Mouse (Mus musculus) G1E-ER4 (cell line): ENCODE data around the gene Foxd3. TPM values are rescaled to one million over a fixed set of nuclear protein-coding genes. Genes with fewer than 3 reads are reported as not detected.

Source experiments
- GATA1 ChIP-seq: IDR thresholded peaks from one replicate; pipeline ENCODE4 v1.8.0; 2012; ENCODE audit warnings: low read length, inconsistent platforms
- polyA plus RNA-seq: library from polyadenylated mRNA; stranded (reverse); fragments of >175 nt; gene quantifications from 2 replicates; pipeline ENCODE4 v1.2.3, GENCODE M21; 2012

Gene Foxd3
- polyA plus RNA-seq, 1 experiment, result not detected

DNA sequence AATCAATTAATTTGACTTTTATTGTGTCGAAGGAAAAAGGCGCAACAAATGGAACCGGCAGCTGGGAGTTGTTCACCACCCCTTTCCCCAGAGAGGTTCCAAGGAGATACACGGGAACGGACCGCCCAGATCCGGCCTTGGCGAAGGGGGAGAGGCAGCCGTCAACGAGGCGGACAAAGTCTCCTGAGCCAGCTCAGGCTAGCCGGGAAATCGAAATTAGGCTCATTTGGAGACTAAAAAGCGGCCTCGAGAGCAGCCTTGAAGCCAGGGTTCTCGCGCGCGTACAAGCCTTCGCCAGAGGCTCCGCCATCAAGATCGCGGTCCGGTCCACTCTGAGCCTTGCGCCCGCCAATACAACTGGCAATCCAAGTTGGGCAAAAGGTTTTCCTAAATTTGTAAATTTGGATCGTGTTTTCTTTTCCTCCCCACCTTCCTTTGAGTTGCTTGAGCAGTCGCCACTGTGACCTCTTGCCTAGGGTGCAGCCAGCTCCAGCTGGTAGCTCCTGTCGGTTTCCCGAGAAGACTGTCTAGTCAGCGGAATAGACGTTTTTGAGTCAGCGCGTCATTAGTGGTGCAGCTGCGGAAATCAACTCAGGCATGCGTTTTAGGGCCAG is 2.4 kb upstream of the Foxd3 start:
- no peak for TF ChIP-seq GATA1

- no peak for TF ChIP-seq GATA1
Observed at GRCm38 (mm10) chr4:99654621-99655296, 1.3 kb upstream of the Foxd3 start.

DNA sequence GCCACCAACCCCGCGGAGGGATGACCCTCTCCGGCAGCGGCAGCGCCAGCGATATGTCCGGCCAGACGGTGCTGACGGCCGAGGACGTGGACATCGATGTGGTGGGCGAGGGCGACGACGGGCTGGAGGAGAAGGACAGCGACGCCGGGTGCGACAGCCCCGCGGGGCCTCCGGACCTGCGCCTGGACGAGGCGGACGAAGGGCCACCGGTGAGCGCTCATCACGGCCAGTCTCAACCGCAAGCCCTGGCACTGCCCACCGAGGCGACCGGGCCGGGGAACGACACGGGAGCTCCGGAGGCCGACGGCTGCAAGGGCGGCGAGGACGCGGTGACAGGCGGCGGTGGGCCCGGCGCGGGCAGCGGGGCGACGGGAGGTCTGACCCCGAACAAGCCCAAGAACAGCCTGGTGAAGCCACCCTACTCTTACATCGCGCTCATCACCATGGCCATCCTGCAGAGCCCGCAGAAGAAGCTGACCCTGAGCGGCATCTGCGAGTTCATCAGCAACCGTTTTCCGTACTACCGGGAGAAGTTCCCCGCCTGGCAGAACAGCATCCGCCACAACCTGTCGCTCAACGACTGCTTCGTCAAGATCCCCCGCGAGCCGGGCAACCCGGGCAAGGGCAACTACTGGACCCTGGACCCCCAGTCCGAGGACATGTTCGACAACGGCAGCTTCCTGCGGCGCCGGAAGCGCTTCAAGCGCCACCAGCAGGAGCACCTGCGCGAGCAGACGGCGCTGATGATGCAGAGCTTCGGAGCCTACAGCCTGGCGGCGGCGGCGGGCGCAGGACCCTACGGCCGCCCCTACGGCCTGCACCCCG is 718 bp downstream of the Foxd3 start:
- TF ChIP-seq GATA1, result no peak

DNA sequence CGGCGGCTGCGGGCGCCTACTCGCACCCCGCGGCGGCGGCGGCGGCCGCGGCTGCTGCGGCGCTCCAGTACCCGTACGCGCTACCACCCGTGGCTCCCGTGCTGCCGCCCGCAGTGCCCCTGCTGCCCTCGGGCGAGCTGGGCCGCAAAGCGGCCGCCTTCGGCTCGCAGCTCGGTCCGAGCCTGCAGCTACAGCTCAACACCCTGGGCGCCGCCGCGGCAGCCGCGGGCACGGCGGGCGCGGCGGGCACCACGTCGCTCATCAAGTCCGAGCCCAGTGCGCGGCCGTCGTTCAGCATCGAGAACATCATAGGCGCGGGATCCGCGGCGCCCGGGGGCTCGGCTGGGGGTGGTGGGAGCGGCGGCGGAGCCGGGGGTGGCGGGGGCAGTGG is 1.3 kb downstream of the Foxd3 start:
- TF ChIP-seq GATA1, result no peak

DNA sequence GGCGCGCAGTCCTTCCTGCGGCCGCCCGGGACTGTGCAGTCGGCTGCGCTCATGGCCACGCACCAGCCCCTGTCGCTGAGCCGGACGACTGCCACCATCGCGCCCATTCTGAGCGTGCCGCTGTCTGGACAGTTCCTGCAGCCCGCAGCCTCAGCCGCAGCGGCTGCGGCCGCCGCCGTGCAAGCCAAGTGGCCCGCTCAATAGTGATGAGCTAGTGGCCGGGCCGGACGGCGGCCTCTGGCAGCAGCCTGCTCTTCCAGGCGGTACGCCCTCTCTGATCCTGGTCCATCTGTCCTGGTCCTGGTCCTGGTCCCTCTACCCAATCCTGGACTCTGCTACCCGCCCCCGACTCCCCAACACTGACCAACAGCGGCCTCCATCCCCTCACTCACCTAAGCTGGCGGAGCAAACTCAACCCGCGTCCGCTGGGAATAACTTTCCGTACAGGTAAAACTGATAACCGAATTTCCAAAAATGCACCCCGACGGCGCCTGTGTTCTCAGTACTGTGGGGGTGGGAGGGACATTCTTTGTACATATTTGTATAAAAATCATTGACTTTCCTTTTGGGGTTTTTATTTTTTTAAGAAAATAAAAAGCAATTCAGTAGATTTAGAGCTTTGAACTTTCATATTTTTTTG is 1.9 kb downstream of the Foxd3 start:
- TF ChIP-seq GATA1, result no peak

GRCm38 (mm10) chr4:99658881-99659280 is 2.8 kb downstream of the Foxd3 start:
- TF ChIP-seq GATA1, result no peak

- no peak for TF ChIP-seq GATA1
Observed at GRCm38 (mm10) chr4:99659361-99660072, 3.4 kb downstream of the Foxd3 start.

DNA sequence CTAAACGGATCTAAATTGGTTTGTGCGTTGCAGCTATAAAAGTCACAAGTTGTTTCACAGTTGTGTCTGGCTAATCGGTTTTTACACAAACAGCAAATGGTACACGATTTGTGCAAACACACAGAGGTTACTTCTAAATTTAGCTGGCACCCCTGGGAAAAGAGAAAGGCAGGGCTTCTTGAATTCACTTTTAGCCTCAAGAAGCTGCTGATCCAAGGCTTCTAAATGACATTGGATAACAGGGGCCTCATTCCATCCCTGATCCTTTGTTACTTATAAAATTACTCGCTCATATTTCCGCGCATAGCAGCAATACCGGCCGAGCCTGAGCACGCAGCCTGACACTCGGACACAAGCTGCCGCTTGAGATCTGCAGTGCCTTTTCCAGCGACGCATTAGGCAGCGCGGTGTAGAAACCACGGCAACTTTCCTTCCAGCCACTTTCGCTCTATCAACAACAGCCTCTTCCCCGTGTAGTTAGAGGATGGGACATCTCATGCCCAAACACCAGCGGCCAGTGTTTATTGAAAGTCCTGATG is 4.0 kb downstream of the Foxd3 start:
- no peak for TF ChIP-seq GATA1

GRCm38 (mm10) chr4:99660981-99661380 is 4.9 kb downstream of the Foxd3 start:
- no peak for TF ChIP-seq GATA1

- TF ChIP-seq GATA1, result no peak
Observed at GRCm38 (mm10) chr4:99661956-99662355, 5.9 kb downstream of the Foxd3 start.

DNA sequence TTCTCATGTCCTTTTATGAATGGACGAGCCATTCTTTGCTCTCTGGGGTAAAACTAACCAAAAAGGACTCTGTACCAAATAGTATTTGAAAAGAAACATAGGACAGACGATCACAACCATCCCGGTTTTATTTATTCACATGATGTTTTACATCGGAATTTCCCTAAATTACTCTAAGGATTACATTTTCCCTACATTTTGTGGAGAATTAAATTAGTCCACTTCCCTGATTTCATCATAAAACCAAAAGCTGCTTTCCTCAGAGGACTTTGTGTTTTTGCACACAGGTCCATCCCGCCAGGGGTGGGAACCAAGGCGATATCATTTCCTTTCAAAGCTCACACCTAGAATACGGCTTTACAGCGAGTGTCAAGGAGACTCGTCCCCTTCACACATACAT is 6.3 kb downstream of the Foxd3 start:
- no peak for TF ChIP-seq GATA1

DNA sequence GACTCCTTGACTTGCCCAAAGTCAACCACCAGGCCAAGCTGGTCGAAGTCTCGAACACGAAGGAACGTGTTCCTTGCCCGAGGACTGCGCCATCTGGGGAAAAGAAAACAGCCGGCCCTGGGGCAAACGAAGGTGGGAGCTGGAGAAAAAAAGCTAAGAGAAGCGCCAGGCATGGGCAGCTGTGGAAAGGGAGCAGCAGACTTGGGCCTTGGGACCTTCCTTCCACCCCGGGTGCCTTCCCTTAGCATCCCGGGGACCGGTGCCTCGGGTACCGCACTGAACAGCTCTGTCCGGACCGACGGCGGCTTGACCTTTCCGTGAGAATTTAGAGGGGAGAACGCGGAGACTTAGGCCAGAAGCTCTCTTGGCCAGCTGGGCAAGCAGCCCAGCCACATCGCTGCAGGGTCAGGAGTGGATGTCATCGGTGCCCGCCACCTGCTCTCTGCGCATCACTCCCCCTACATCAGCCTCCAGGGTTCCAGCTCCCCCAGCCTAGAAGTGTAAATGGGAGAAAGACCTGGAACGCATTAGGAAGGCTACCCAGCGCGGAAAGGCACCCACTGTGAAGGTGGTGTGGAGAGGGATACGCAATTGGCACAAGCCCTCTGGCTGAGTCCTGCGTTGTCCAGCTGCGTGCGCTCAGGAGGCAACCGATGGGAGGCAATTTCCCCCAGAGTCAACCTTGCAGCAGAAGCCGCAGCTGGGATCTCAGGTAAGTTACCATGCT is 6.9 kb downstream of the Foxd3 start:
- no peak for TF ChIP-seq GATA1

GRCm38 (mm10) chr4:99663710-99664109 is 7.6 kb downstream of the Foxd3 start:
- no peak for TF ChIP-seq GATA1

DNA sequence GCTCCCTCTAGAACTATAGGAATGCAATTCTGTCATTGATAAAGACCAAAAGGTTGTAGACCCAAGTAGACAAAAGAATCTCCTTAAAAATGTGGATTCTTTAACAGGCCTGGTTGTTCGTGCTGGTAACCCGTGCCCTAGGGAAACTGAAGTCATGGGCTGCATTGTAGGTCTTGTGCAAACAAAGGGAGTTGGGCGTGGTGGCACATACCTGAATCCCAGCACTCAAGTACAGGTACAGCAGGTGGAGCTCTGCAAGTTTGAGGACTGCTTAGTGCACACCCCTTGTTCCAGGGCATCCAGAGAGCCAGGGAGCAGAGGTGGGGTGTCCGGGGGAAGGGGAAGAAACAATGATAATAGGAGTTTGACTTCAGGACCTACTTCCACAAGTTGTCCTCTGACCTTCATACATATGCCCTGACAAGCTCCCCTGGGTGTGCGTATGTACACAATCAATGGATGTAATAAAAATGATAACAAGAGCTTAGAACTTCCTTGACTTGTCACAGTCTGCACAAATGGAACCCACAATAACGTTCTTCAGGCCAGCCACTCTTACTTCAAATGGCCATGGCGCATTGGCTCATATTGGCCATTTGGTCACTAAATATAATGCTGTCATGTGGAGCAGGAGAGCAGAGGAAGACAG is 14.2 kb downstream of the Foxd3 start:
- no peak for TF ChIP-seq GATA1
